Mouse (Mus musculus) small intestine, adult 2 months (tissue): Measurements from ENCODE around the gene Slc13a3.

Experiments
- CTCF ChIP-seq: fragments of 200-500 bp; IDR thresholded peaks from 2 replicates; pipeline ENCODE4 v1.5.1; 2012; ENCODE audit warnings: low read depth, mild to moderate bottlenecking, control low read depth, inconsistent platforms, low read length, moderate library complexity, mixed read lengths; ENCODE audit not compliant: insufficient replicate concordance, insufficient read length; ENCODE audit errors: extremely low read depth
- POLR2A ChIP-seq: fragments of 200-500 bp; IDR thresholded peaks from 2 replicates; pipeline ENCODE4 v1.6.1; 2012; ENCODE audit warnings: low read depth, mild to moderate bottlenecking, control low read depth, inconsistent platforms, low read length, moderate library complexity

DNA sequence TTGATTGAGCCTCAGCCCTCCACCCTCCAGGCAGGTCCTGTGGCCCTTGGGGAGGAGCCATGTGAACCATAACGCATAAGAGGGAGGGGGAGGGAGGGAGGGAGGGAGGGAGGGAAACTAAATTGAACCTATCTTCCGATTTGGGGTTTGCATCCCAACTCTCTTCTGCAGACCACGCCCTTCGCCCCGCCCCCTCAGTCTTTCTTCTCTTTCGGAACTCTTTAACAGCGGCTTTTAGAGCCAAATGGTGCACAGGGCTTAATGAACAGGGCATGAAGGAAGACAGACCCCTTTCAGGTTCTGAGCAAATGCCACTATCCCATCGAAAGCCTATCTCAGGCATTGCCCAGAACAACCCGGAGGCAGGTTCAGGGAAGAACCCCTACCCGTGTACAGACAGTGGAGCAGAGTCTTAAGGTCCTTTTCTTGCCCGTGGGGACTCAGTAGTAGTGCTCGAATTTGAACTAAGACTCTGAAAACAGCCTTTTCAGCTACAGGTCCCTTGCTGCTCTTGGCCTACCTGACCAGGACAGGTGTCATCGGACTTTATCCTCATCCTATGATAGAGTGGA lies 105.1 kb downstream of the Slc13a3 start:
- TF ChIP-seq CTCF (no peak), POLR2A (no peak)
